Mouse (Mus musculus): Measurements from ENCODE around the gene Fam216a.

- TF ChIP-seq CTCF (IDR thresholded peaks at IDR 0.05; ENCODE audit: control insufficient read depth, insufficient read depth, insufficient replicate concordance, low read depth, low read length) (no peak), POLR2A (IDR thresholded peaks at IDR 0.05; ENCODE audit: control insufficient read depth, low read depth, low read length) (no peak)
Observed at GRCm38 (mm10) chr5:122327283-122327682, 44.9 kb downstream of the Fam216a start.
